Mouse (Mus musculus) G1E (cell line): Measurements from ENCODE around the gene 9230112D13Rik. TPM values are rescaled to one million over a fixed set of nuclear protein-coding genes. Genes with fewer than 3 reads are reported as not detected.

Experiments
- ATAC-seq: 2 replicates; pipeline ENCODE4 v1.8.0; 2016; ENCODE audit warnings: mild to moderate bottlenecking; ENCODE audit not compliant: insufficient number of reproducible peaks, poor library complexity, low FRiP score, severe bottlenecking; ENCODE audit errors: extremely low read depth
- DNase-seq: peaks from one replicate; pipeline ENCODE4 v3.0.0; 2012; ENCODE audit warnings: low spot score
- H3K27me3 ChIP-seq: 2 replicates; pipeline ENCODE4 v1.6.1; 2012; ENCODE audit warnings: mild to moderate bottlenecking, low read length, inconsistent platforms; ENCODE audit not compliant: insufficient read depth
- H3K36me3 ChIP-seq: replicated peaks from 2 replicates; pipeline ENCODE3; 2012; ENCODE audit warnings: mild to moderate bottlenecking, inconsistent platforms
- H3K4me1 ChIP-seq: 2 replicates; pipeline ENCODE4 v1.6.1; 2012; ENCODE audit warnings: low read depth, low read length, inconsistent platforms, mixed read lengths; ENCODE audit not compliant: insufficient read depth
- H3K4me3 ChIP-seq: 2 replicates; pipeline ENCODE4 v1.5.1; 2012; ENCODE audit warnings: low read depth, mild to moderate bottlenecking, inconsistent platforms, low read length, moderate library complexity, mixed read lengths
- H3K9me3 ChIP-seq: replicated peaks from 2 replicates; pipeline ENCODE4 v1.6.1; 2012; ENCODE audit warnings: inconsistent platforms
- CTCF ChIP-seq: IDR thresholded peaks from 2 replicates; pipeline ENCODE4 v1.5.1; 2012; ENCODE audit warnings: low read depth, low read length, inconsistent platforms, mixed read lengths
- GATA1 ChIP-seq: IDR thresholded peaks from 2 replicates; pipeline ENCODE4 v1.6.1; 2012; ENCODE audit warnings: borderline replicate concordance, low read length, inconsistent platforms, mixed read lengths
- GATA2 ChIP-seq: IDR thresholded peaks from 2 replicates; pipeline ENCODE4 v1.6.1; 2012; ENCODE audit warnings: low read depth, low read length, inconsistent platforms, borderline replicate concordance
- POLR2AphosphoS5 ChIP-seq: IDR thresholded peaks from 2 replicates; pipeline ENCODE4 v1.6.1; 2012; ENCODE audit warnings: low read depth, low read length, inconsistent platforms; ENCODE audit not compliant: insufficient replicate concordance
- TAL1 ChIP-seq: conservative IDR thresholded peaks from 2 replicates; pipeline ENCODE4 v1.6.1; 2012; ENCODE audit warnings: low read depth, low read length, inconsistent platforms, mixed read lengths
- polyA plus RNA-seq: library from polyadenylated mRNA; stranded (reverse); fragments of >175 nt; gene quantifications from 2 replicates; pipeline ENCODE4 v1.2.3, GENCODE M21; 2012
- total RNA-seq, 2 experiments: library from RNA; stranded (forward) in 1 of 2; stranded (reverse) in 1 of 2; fragments of 200-1000 nt in 1 of 2; fragments of >200 nt in 1 of 2; fragmentation: Nextera tagmentation in 1 of 2; gene quantifications; 2 replicates each; pipeline ENCODE4 v1.2.3; 2014 to 2017

9230112D13Rik gene
- total and polyA plus RNA-seq, 3 experiments, result not detected

DNA sequence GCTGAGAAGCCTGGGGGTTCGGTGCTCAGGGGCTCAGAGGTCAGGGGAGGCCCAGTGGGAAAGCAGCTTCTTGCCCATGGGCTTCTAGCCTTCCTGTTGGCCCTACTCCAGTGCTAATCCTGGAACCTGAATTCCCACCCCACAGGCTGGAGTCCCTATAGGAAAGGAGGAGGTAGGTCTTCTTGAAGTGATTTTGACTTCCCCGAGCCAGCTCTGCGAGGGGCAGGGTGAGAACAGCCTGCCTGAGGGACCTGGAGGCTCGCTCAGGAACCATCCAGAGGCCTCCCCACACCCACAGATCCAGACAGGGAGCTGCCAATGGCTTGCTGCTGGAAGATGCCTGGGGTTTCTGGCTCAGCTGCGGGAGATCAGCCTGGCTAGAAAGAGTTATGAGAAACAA lies 45.1 kb upstream of the 9230112D13Rik start:
- Histone ChIP-seq H3K27me3 (peaks cover 4% of the 10 kb centered on the region; the same call in 1 of the 2 replicates), H3K36me3 (no peaks in the 10 kb centered on the region), H3K9me3 (no peaks in the 10 kb centered on the region), H3K4me1 (peaks cover 3% of the 10 kb centered on the region; the same call in 1 of the 2 replicates), H3K4me3 (no peak overlapping the region)
- TF ChIP-seq CTCF (no peak), GATA1 (no peak), GATA2 (no peak), POLR2AphosphoS5 (no peak), TAL1 (no peak)
- ATAC-seq (no peak), DNase-seq (no peak)

DNA sequence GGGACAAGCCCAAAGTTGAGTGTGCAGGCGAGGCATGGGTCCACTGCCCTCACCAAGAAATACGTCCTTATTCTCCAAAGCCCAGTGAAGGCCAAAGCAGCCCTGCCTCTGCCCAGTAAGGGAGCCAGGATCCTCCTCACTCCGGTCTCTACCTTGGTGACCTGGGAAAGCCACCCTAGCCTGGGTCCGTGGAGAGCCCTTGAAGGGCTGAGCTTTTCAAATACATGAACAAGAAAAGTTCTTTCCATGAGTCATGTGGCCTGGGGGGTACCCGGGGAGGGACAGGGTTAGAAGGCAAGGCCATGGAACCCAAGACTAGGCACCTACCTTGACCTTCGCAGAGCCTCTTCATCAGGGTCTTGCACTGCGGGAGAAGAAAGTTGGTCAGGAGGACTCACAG lies 43.9 kb upstream of the 9230112D13Rik start:
- TF ChIP-seq POLR2AphosphoS5 (no peak), GATA2 (no peak), TAL1 (no peak), CTCF (no peak), GATA1 (no peak)
- no peak for DNase-seq
- ATAC-seq, result no peak
- H3K9me3 ChIP-seq, result no peaks in the 10 kb centered on the region
- H3K4me3 ChIP-seq, result no peak overlapping the region
- H3K4me1 ChIP-seq, result peaks cover under 1% of the 10 kb centered on the region; the same call in 1 of the 2 replicates
- peaks cover 4% of the 10 kb centered on the region; the same call in 1 of the 2 replicates for H3K27me3 ChIP-seq
- no peaks in the 10 kb centered on the region for H3K36me3 ChIP-seq

DNA sequence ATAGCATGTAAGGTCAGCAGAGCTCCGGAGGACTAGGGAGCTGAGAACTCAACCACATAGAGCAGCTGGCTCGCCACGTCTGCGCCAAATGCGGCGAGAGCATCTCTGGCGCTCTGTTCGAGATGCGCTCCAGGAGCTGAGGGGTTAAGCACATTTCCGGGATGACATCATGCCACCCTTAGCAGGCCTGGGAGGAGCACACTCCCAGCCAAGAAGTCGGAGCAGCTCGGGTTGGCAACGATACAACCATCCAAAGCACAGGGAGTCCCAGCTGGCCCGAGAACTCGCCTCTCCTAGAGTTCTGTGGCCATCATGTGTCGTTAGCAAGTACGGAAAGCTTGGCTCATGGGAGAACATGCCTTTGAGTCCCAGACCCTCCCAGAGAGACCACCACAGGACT lies 43.1 kb upstream of the 9230112D13Rik start:
- Histone ChIP-seq H3K4me3 (no peak overlapping the region), H3K4me1 (no peaks in the 10 kb centered on the region), H3K36me3 (no peaks in the 10 kb centered on the region), H3K27me3 (0 out of 2 replicates have a peak, but pooled peaks cover 4% of the 10 kb centered on the region), H3K9me3 (no peaks in the 10 kb centered on the region)
- TF ChIP-seq POLR2AphosphoS5 (no peak), GATA2 (no peak), CTCF (no peak), GATA1 (no peak), TAL1 (no peak)
- no peak for DNase-seq
- no peak for ATAC-seq

DNA sequence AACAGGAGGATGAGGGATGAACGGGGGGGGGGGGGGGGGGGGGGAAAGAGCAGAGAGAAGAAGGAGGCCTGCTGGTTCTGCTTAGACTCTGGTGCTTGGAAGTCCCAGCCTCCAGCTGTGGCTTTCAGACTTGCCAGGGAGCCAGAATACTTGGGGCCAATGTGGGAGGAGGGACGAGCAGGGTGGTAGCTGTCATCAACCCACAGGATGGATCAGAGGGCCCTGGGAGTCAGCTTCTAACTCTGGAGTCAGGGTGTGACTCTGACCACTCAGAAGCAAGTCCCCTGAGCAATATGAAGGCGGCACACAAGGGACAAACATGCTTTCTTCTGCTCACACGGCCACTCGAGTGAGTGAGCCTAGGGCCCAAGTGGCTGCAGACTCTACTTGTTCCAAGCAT lies 42.0 kb upstream of the 9230112D13Rik start:
- Histone ChIP-seq H3K27me3 (0 out of 2 replicates have a peak, but pooled peaks cover 4% of the 10 kb centered on the region), H3K36me3 (no peaks in the 10 kb centered on the region), H3K4me1 (no peaks in the 10 kb centered on the region), H3K4me3 (no peak overlapping the region), H3K9me3 (no peaks in the 10 kb centered on the region)
- TF ChIP-seq CTCF (no peak), TAL1 (no peak), GATA2 (no peak), GATA1 (no peak), POLR2AphosphoS5 (no peak)
- no peak for DNase-seq
- ATAC-seq, result no peak

DNA sequence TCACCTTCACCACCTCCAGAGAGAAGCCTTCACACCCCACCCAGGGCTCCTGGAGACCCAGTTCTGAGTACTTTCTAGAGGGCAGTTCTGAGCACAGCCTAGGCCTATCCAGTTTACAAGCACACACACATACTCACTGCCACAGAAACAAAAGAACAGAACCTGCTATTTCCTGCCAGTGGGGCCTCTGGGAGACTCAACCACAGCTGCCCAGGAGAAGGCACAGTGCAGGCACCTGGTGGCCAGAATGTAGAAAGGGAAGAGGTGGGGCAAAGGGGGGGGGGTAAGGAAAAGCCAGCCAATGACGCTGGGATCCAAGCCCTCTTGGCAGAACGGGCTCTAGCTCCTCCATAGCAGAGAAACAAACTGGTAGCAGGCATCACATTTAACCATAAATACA lies 39.8 kb upstream of the 9230112D13Rik start:
- no peaks in the 10 kb centered on the region for H3K36me3 ChIP-seq
- H3K4me1 ChIP-seq, result no peaks in the 10 kb centered on the region
- DNase-seq, result no peak
- H3K9me3 ChIP-seq, result no peaks in the 10 kb centered on the region
- H3K27me3 ChIP-seq, result no peaks in the 10 kb centered on the region
- no peak overlapping the region for H3K4me3 ChIP-seq
- TF ChIP-seq GATA1 (no peak), CTCF (no peak), TAL1 (no peak), POLR2AphosphoS5 (no peak), GATA2 (no peak)
- no peak for ATAC-seq

DNA sequence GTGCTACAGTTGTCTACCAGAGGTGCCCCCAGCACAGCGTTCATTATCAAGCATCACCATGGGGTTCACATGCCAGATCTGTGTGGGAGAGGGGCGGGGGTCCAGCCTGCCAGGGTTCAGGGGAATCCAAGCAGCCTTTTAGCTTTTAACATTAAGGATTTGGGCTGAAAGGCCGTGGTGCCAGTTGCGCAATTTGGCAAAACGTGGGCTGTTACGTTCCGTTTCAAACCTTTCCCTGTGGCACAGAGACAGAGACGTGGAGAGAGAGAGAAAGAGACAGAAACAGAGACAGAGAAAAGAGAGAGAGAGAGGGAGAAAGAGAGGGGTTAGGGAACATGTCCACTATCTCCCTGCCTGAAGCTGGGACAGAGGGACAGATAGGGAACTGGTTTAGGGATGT lies 39.0 kb upstream of the 9230112D13Rik start:
- no peak for TF ChIP-seq POLR2AphosphoS5
- TF ChIP-seq CTCF, result no peak
- no peak for TF ChIP-seq GATA2
- TF ChIP-seq TAL1, result no peak
- TF ChIP-seq GATA1, result no peak
- ATAC-seq (no peak), DNase-seq (no peak)
- H3K9me3 ChIP-seq, result no peaks in the 10 kb centered on the region
- no peaks in the 10 kb centered on the region for H3K4me1 ChIP-seq
- H3K36me3 ChIP-seq, result no peaks in the 10 kb centered on the region
- H3K4me3 ChIP-seq, result no peak overlapping the region
- no peaks in the 10 kb centered on the region for H3K27me3 ChIP-seq

DNA sequence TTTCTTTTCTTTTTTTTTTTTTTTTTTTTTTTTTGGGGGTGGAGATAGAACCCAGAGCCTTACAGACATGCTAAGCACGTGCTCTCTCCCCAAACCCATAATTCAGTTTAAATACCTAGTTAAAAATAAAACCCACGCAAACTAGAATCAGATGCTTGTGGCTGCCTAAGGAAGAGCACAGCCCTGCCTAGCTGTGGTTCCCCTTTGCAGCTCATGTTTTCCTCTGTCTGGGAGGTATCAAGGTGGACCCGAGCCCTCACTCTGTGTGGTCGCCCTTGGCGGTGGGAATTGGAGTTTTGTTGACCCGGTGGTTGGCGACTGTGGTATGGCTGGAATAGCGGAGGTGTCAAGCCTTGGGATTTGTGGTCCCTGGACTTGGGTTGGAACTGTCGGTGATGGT lies 36.3 kb upstream of the 9230112D13Rik start:
- Histone ChIP-seq H3K36me3 (no peaks in the 10 kb centered on the region), H3K27me3 (peaks cover 2% of the 10 kb centered on the region; the same call in 1 of the 2 replicates), H3K9me3 (no peaks in the 10 kb centered on the region), H3K4me1 (no peaks in the 10 kb centered on the region), H3K4me3 (no peak overlapping the region)
- ATAC-seq, result no peak
- DNase-seq, result no peak
- TF ChIP-seq CTCF (no peak), POLR2AphosphoS5 (no peak), GATA2 (no peak), GATA1 (no peak)
